Mouse (Mus musculus) erythroblast, embryonic 14.5 days (primary cell): ENCODE measurements around the gene Cisd2.

ENCODE experiments used
- GATA1 ChIP-seq: IDR thresholded peaks from 2 replicates; pipeline ENCODE4 v1.6.1; 2012; ENCODE audit warnings: low read length, inconsistent platforms, mixed read lengths
- TAL1 ChIP-seq: IDR thresholded peaks from 3 replicates; pipeline ENCODE4 v1.6.1; 2012; ENCODE audit warnings: low read length, inconsistent platforms, mixed read lengths

DNA sequence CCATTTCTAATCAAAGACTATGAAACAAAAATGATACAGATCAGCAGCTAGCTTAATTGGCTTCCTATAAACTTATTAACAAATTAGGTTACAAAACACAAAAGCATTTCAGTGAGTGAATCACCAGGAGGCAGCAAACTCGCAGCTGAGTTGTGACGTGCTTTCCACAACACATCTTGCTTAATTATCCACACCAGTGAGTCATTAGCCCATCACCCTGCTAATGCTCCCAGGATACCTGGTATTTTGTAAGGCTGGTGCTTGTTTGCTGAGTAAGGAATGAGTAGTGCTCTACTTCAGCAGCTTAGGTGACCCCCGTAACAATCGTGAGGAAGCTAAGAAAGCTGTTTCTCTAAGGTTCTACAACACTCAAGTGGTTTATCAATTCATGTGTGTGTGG, 19.1 kb downstream of the Cisd2 start:
- no peak for TF ChIP-seq GATA1
- TF ChIP-seq TAL1: no peak
